Mouse (Mus musculus) intestine, embryonic 16.5 days (tissue): ENCODE measurements around the gene Col8a1. TPM values are rescaled to one million over a fixed set of nuclear protein-coding genes. Genes with fewer than 3 reads are reported as not detected.

Experiments
- ATAC-seq: fragments of 200-750 bp; cut with Nextera tagmentation; 2 replicates; pipeline ENCODE4 v1.8.0; 2017; ENCODE audit warnings: moderate TSS enrichment, moderate library complexity
- H3K27ac ChIP-seq: fragments of 300-500 bp; sonication (generic); 2 replicates; pipeline ENCODE4 v1.5.1; 2014; ENCODE audit warnings: mild to moderate bottlenecking, low read length
- H3K27me3 ChIP-seq: fragments of 300-500 bp; sonication (generic); replicated peaks from 2 replicates; pipeline ENCODE4 v1.6.1; 2014; ENCODE audit warnings: low read length, control low read depth, mixed read lengths; ENCODE audit not compliant: control insufficient read depth, insufficient read depth
- H3K36me3 ChIP-seq: fragments of 300-500 bp; sonication (generic); 2 replicates; pipeline ENCODE4 v1.6.1; 2014; ENCODE audit warnings: low read length, control low read depth; ENCODE audit not compliant: control insufficient read depth, insufficient read depth
- H3K4me1 ChIP-seq: fragments of 300-500 bp; sonication (generic); 2 replicates; pipeline ENCODE4 v1.6.1; 2014; ENCODE audit warnings: low read length, control low read depth, mixed read lengths; ENCODE audit not compliant: control insufficient read depth, insufficient read depth
- H3K4me2 ChIP-seq: fragments of 300-500 bp; sonication (generic); 2 replicates; pipeline ENCODE4 v1.6.1; 2014; ENCODE audit warnings: low read depth, low read length, control low read depth
- H3K4me3 ChIP-seq: fragments of 300-500 bp; sonication (generic); 2 replicates; pipeline ENCODE4 v1.5.1; 2014; ENCODE audit warnings: mild to moderate bottlenecking, low read length
- H3K9ac ChIP-seq: fragments of 300-500 bp; sonication (generic); 2 replicates; pipeline ENCODE4 v1.6.1; 2014; ENCODE audit warnings: low read depth, low read length
- H3K9me3 ChIP-seq: fragments of 300-500 bp; sonication (generic); 2 replicates; pipeline ENCODE4 v1.6.1; 2016; ENCODE audit warnings: low read length, control low read depth; ENCODE audit not compliant: control insufficient read depth
- WGBS: fragments of 180-500 bp; shearing (Covaris S2); extraction: QIAGEN DNeasy Blood & Tissue Kit; methylation state at CpG from one replicate; pipeline ENCODE4 v1.1.7; 2014; 5-methylcytosine and 5-hydroxymethylcytosine counted together
- polyA plus RNA-seq: library from polyadenylated mRNA; unstranded; fragments of >200 nt; fragmentation: Nextera tagmentation; extraction: Ambion mirVana; gene quantifications from 2 replicates; pipeline ENCODE4 v1.2.1, GENCODE M21; 2015

Gene Col8a1
- polyA plus RNA-seq, 1 experiment from 2014 or later = 3.4 TPM

GRCm38 (mm10) chr16:57750549-57750948 is 4.0 kb downstream of the Col8a1 start:
- no peak overlapping the region for H3K27ac ChIP-seq
- H3K27me3 ChIP-seq = no peaks in the 10 kb centered on the region
- no peak for ATAC-seq
- 54% methylated on average over 2 of the region's 2 CpGs for WGBS
- H3K4me3 ChIP-seq = no peak overlapping the region
- H3K4me1 ChIP-seq = peaks cover 6% of the 10 kb centered on the region
- H3K9me3 ChIP-seq = no peaks in the 10 kb centered on the region
- H3K4me2 ChIP-seq = no peak overlapping the region
- no peak overlapping the region for H3K9ac ChIP-seq
- no peaks in the 10 kb centered on the region for H3K36me3 ChIP-seq

GRCm38 (mm10) chr16:57748093-57748492 is 6.4 kb downstream of the Col8a1 start:
- Histone ChIP-seq H3K9ac (no peak overlapping the region), H3K27me3 (no peaks in the 10 kb centered on the region), H3K36me3 (no peaks in the 10 kb centered on the region), H3K9me3 (no peaks in the 10 kb centered on the region), H3K4me1 (no peaks in the 10 kb centered on the region), H3K4me3 (no peak overlapping the region), H3K27ac (no peak overlapping the region), H3K4me2 (no peak overlapping the region)
- ATAC-seq = no peak
- WGBS = 60% methylated on average over 3 of the region's 3 CpGs

- Histone ChIP-seq H3K36me3 (no peaks in the 10 kb centered on the region), H3K4me3 (no peak overlapping the region), H3K4me1 (no peaks in the 10 kb centered on the region), H3K27ac (no peak overlapping the region), H3K27me3 (no peaks in the 10 kb centered on the region), H3K4me2 (no peak overlapping the region), H3K9ac (no peak overlapping the region), H3K9me3 (no peaks in the 10 kb centered on the region)
- 68% methylated on average over 2 of the region's 2 CpGs for WGBS
- no peak for ATAC-seq
Measured at GRCm38 (mm10) chr16:57747357-57748056, 7.0 kb downstream of the Col8a1 start.

GRCm38 (mm10) chr16:57740169-57740568 is 14.4 kb downstream of the Col8a1 start:
- no peak overlapping the region for H3K4me3 ChIP-seq
- no peak overlapping the region for H3K9ac ChIP-seq
- H3K4me1 ChIP-seq = no peaks in the 10 kb centered on the region
- no peaks in the 10 kb centered on the region for H3K27me3 ChIP-seq
- H3K9me3 ChIP-seq = no peaks in the 10 kb centered on the region
- H3K36me3 ChIP-seq = no peaks in the 10 kb centered on the region
- 74% methylated on average over 3 of the region's 3 CpGs for whole genome bisulfite sequencing
- ATAC-seq = no peak
- no peak overlapping the region for H3K27ac ChIP-seq
- H3K4me2 ChIP-seq = no peak overlapping the region

GRCm38 (mm10) chr16:57734942-57735341 is 19.6 kb downstream of the Col8a1 start:
- H3K4me2 ChIP-seq = no peak overlapping the region
- H3K27me3 ChIP-seq = no peaks in the 10 kb centered on the region
- no peaks in the 10 kb centered on the region for H3K9me3 ChIP-seq
- no peaks in the 10 kb centered on the region for H3K4me1 ChIP-seq
- no peak overlapping the region for H3K9ac ChIP-seq
- no peak overlapping the region for H3K4me3 ChIP-seq
- no peak overlapping the region for H3K27ac ChIP-seq
- 90% methylated on average over 2 of the region's 2 CpGs for WGBS
- ATAC-seq = no peak
- no peaks in the 10 kb centered on the region for H3K36me3 ChIP-seq

GRCm38 (mm10) chr16:57733545-57733944 is 21.0 kb downstream of the Col8a1 start:
- Histone ChIP-seq H3K9me3 (no peaks in the 10 kb centered on the region), H3K4me2 (no peak overlapping the region), H3K4me3 (no peak overlapping the region), H3K27ac (no peak overlapping the region), H3K36me3 (no peaks in the 10 kb centered on the region), H3K9ac (no peak overlapping the region), H3K27me3 (no peaks in the 10 kb centered on the region), H3K4me1 (no peaks in the 10 kb centered on the region)
- ATAC-seq = no peak
- WGBS = 67% methylated on average over 1 of the region's 1 CpGs

GRCm38 (mm10) chr16:57733139-57733538 is 21.4 kb downstream of the Col8a1 start:
- WGBS = 79% methylated on average over 3 of the region's 3 CpGs
- no peak for ATAC-seq
- H3K9me3 ChIP-seq = no peaks in the 10 kb centered on the region
- no peak overlapping the region for H3K4me3 ChIP-seq
- no peaks in the 10 kb centered on the region for H3K4me1 ChIP-seq
- no peaks in the 10 kb centered on the region for H3K27me3 ChIP-seq
- H3K27ac ChIP-seq = no peak overlapping the region
- H3K9ac ChIP-seq = no peak overlapping the region
- no peak overlapping the region for H3K4me2 ChIP-seq
- H3K36me3 ChIP-seq = no peaks in the 10 kb centered on the region

- Histone ChIP-seq H3K4me2 (no peak overlapping the region), H3K27ac (no peak overlapping the region), H3K4me1 (no peaks in the 10 kb centered on the region), H3K4me3 (no peak overlapping the region), H3K27me3 (no peaks in the 10 kb centered on the region), H3K9ac (no peak overlapping the region), H3K36me3 (no peaks in the 10 kb centered on the region), H3K9me3 (no peaks in the 10 kb centered on the region)
- WGBS = 44% methylated on average over 3 of the region's 3 CpGs
- ATAC-seq = no peak
Measured at GRCm38 (mm10) chr16:57724978-57725377, 29.6 kb downstream of the Col8a1 start.

GRCm38 (mm10) chr16:57718982-57719381 is 35.6 kb downstream of the Col8a1 start:
- 81% methylated on average over 2 of the region's 2 CpGs for WGBS
- ATAC-seq = no peak

GRCm38 (mm10) chr16:57698733-57699132 is 55.8 kb downstream of the Col8a1 start:
- no peak overlapping the region for H3K9ac ChIP-seq
- H3K4me1 ChIP-seq = no peaks in the 10 kb centered on the region
- no peaks in the 10 kb centered on the region for H3K9me3 ChIP-seq
- H3K4me3 ChIP-seq = no peak overlapping the region
- H3K4me2 ChIP-seq = no peak overlapping the region
- 89% methylated on average over 5 of the region's 5 CpGs for WGBS
- no peaks in the 10 kb centered on the region for H3K27me3 ChIP-seq
- ATAC-seq = no peak
- no peaks in the 10 kb centered on the region for H3K36me3 ChIP-seq
- H3K27ac ChIP-seq = no peak overlapping the region

More at GRCm38 (mm10) chr16:57718982-57719381, 35.6 kb downstream of the Col8a1 start:
- Histone ChIP-seq H3K9ac (no peak overlapping the region), H3K9me3 (no peaks in the 10 kb centered on the region), H3K4me3 (no peak overlapping the region), H3K4me2 (no peak overlapping the region), H3K27ac (no peak overlapping the region), H3K27me3 (no peaks in the 10 kb centered on the region), H3K36me3 (no peaks in the 10 kb centered on the region), H3K4me1 (no peaks in the 10 kb centered on the region)
